Comparison of ENCODE assay signal across 12 mouse cellular contexts in genomic region chr16:23967301-23967700, GRCm38 (mm10). TPM values are rescaled to one million over a fixed set of nuclear protein-coding genes. Genes with fewer than 3 reads are reported as not detected.
DNase-seq lines count a peak whose midpoint lies in the region; ATAC-seq and TF ChIP-seq lines count a peak whose summit lies in the region.
"Had no signal": no experiment of that assay in that cellular context is flagged by ENCODE, and none has a peak within 500 bp of the region (broad histone marks: within the 10 kb centered on the region; RNA-seq: fewer than 3 reads in every experiment).

No protein-coding gene starts in this region.

- peak; percentile 66 for TF ChIP-seq CTCF in kidney, adult 2 months (conservative IDR thresholded peaks at IDR 0.05; ENCODE audit: insufficient read depth, insufficient read length, low read depth, low read length)

- H3K4me3 ChIP-seq in kidney, adult 2 months (ENCODE audit: insufficient read depth, low read depth, low read length): no peak overlapping the region
- H3K4me3 ChIP-seq: lung, embryonic 15.5 days; neural tube, embryonic 15.5 days had no signal

- H3K36me3 ChIP-seq in kidney, adult 2 months (ENCODE audit: control insufficient read depth, insufficient read depth, low read length): peaks cover 20% of the 10 kb centered on the region

- no peaks in the 10 kb centered on the region for H3K27me3 ChIP-seq in kidney, adult 2 months (replicated peaks; ENCODE audit: control insufficient read depth, insufficient read depth, low read length)
- H3K27me3 ChIP-seq: lung, embryonic 15.5 days; neural tube, embryonic 15.5 days had no signal

- WGBS in kidney, adult 2 months: 91% methylated on average over 7 of the region's 7 CpGs

- no peak for DNase-seq in kidney, adult 2 months
- DNase-seq in kidney, postnatal 4 days: no peak
- peak; percentile 51 to 60 for DNase-seq in B cell, adult 2 months
- peak; percentile 12 for DNase-seq in T-cell, adult 2 months (ENCODE audit: low spot score)
- no peak for DNase-seq in urinary bladder, postnatal 25 days (ENCODE audit: low spot score)
- DNase-seq: heart, postnatal 36 days; layer of hippocampus, adult 9-11 months had no signal

- TF ChIP-seq POLR2A in kidney, adult 2 months (IDR thresholded peaks at IDR 0.05; ENCODE audit: low read depth, low read length): no peak

- no peak overlapping the region for H3K27ac ChIP-seq in kidney, adult 2 months (ENCODE audit: insufficient read depth, low read depth, low read length)
- H3K27ac ChIP-seq: lung, embryonic 15.5 days; neural tube, embryonic 15.5 days had no signal

- ATAC-seq in megakaryocyte, adult 5-6 weeks (ENCODE audit: poor library complexity, severe bottlenecking): peak; percentile 43
- no peak for ATAC-seq in cerebellum, adult (ENCODE audit: insufficient number of reproducible peaks, low FRiP score, low TSS enrichment)
- ATAC-seq: activated CD4-positive, CD25-positive, alpha-beta regulatory T cell, adult 4 months had no signal

- no peaks in the 10 kb centered on the region for H3K4me1 ChIP-seq in kidney, adult 2 months (ENCODE audit: control insufficient read depth, insufficient read depth, low read length)

RNA-seq across cellular contexts. Expression of gene Gm37419, which starts 21.0 kb away (rescaled TPM):
- polyA plus RNA-seq in kidney, adult 2 months (2012; rRNA removed): not detected in 2 replicates
- not detected in 2 replicates for total RNA-seq in megakaryocyte, adult 5-6 weeks (2015)
- not detected in 2 replicates for total RNA-seq in megakaryocyte, adult 5-6 weeks (2017)
- total RNA-seq: heart, postnatal 36 days had no signal
- polyA plus RNA-seq: activated CD4-positive, CD25-positive, alpha-beta regulatory T cell, adult 4 months; lung, embryonic 15.5 days; neural tube, embryonic 15.5 days had no signal

RNA-seq across cellular contexts. Expression of gene Bcl6, which starts 21.4 kb away (rescaled TPM):
- polyA plus RNA-seq in kidney, adult 2 months (2012; rRNA removed): 11.7 and 13.0 TPM in 2 replicates
- total RNA-seq in megakaryocyte, adult 5-6 weeks (2015): 31.7 and 35.0 TPM in 2 replicates
- total RNA-seq in megakaryocyte, adult 5-6 weeks (2017): 22.1 and 23.4 TPM in 2 replicates

RNA-seq across cellular contexts. Expression of gene Rtp2, which starts 35.1 kb away (rescaled TPM):
- not detected in 2 replicates for polyA plus RNA-seq in kidney, adult 2 months (2012; rRNA removed)
- not detected in 2 replicates for total RNA-seq in megakaryocyte, adult 5-6 weeks (2015)
- total RNA-seq in megakaryocyte, adult 5-6 weeks (2017): not detected in 2 replicates
- total RNA-seq: heart, postnatal 36 days had no signal
- polyA plus RNA-seq: activated CD4-positive, CD25-positive, alpha-beta regulatory T cell, adult 4 months; lung, embryonic 15.5 days; neural tube, embryonic 15.5 days had no signal

Comparison
In these comparisons a context has a peak if more than half of its experiments do, and no peak if none do; other contexts are left out.
1. DNase-seq: peak in B cell, adult 2 months (2 of 2) and T-cell, adult 2 months (single experiment); none in kidney, adult 2 months (single experiment), kidney, postnatal 4 days (0 of 2) and urinary bladder, postnatal 25 days (single experiment).